Mouse (Mus musculus) lung, embryonic 14.5 days (tissue): Measurements from ENCODE around the gene Ghdc. TPM values are rescaled to one million over a fixed set of nuclear protein-coding genes. Genes with fewer than 3 reads are reported as not detected.

Experiments
- ATAC-seq: fragments of 200-750 bp; cut with Nextera tagmentation; 2 replicates; pipeline ENCODE4 v1.8.0; 2017; ENCODE audit warnings: mild to moderate bottlenecking, moderate TSS enrichment, moderate library complexity; ENCODE audit not compliant: insufficient read depth
- DNase-seq: peaks from one replicate; pipeline ENCODE4 v3.0.0-alpha.2; 2015
- H3K27ac ChIP-seq: fragments of 300-500 bp; sonication (generic); 2 replicates; pipeline ENCODE4 v1.5.1; 2014; ENCODE audit warnings: low read depth, mild to moderate bottlenecking, moderate library complexity
- H3K27me3 ChIP-seq: fragments of 300-500 bp; sonication (generic); 2 replicates; pipeline ENCODE4 v1.6.1; 2014; ENCODE audit warnings: low read length, control low read depth; ENCODE audit not compliant: insufficient read depth
- H3K36me3 ChIP-seq: fragments of 300-500 bp; sonication (generic); 2 replicates; pipeline ENCODE4 v1.6.1; 2014; ENCODE audit warnings: control low read depth; ENCODE audit not compliant: insufficient read depth
- H3K4me1 ChIP-seq: fragments of 300-500 bp; sonication (generic); 2 replicates; pipeline ENCODE4 v1.6.1; 2014; ENCODE audit warnings: antibody characterized with exemption, control low read depth; ENCODE audit not compliant: insufficient read depth
- H3K4me2 ChIP-seq: fragments of 300-500 bp; sonication (generic); 2 replicates; pipeline ENCODE4 v1.6.1; 2014; ENCODE audit warnings: mild to moderate bottlenecking
- H3K4me3 ChIP-seq: fragments of 300-500 bp; sonication (generic); 2 replicates; pipeline ENCODE4 v1.5.1; 2014; ENCODE audit warnings: low read depth, low read length
- H3K9ac ChIP-seq: fragments of 300-500 bp; sonication (generic); 2 replicates; pipeline ENCODE4 v1.6.1; 2014
- H3K9me3 ChIP-seq: fragments of 300-500 bp; sonication (generic); 2 replicates; pipeline ENCODE4 v1.6.1; 2016; ENCODE audit warnings: low read depth, low read length, control low read depth
- CTCF ChIP-seq: IDR thresholded peaks from 2 replicates; pipeline ENCODE4 v1.5.1; 2016; ENCODE audit warnings: antibody characterized with exemption, low read depth
- WGBS: fragments of 180-500 bp; shearing (Covaris S2); extraction: QIAGEN DNeasy Blood & Tissue Kit; methylation state at CpG from one replicate; pipeline ENCODE4 v1.1.7; 2014; 5-methylcytosine and 5-hydroxymethylcytosine counted together
- polyA plus RNA-seq: library from polyadenylated mRNA; unstranded; fragments of >200 nt; fragmentation: Nextera tagmentation; extraction: Ambion mirVana; gene quantifications from 2 replicates; pipeline ENCODE4 v1.2.1, GENCODE M21; 2014

Ghdc gene
- polyA plus RNA-seq, 1 experiment from 2014 or later, result 2.9 TPM

DNA sequence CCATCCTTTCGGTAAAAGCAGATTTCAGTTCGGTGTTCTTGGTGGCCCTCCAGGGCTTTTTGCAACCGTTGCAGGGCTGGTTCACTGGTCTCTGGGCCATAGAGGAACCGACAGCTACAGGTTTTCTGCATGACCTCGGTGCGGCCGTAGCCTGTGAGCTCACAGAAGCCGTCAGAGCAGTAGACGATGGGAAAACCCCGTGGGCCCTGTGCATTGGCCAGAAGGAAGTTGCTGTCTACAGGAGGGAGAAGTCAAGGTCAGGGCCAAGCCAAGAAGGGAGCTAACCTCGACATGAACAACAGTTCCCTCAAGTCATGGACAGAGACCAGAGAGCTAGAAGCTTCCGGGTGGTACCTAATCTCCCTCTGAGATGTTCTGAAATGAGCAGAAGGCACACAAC, 13.2 kb downstream of the Ghdc start:
- H3K27ac ChIP-seq, result no peak overlapping the region
- H3K36me3 ChIP-seq, result no peaks in the 10 kb centered on the region
- no peaks in the 10 kb centered on the region for H3K9me3 ChIP-seq
- DNase-seq, result no peak
- no peaks in the 10 kb centered on the region; the same call in 1 of the 2 replicates for H3K4me1 ChIP-seq
- WGBS, result 85% methylated on average over 12 of the region's 12 CpGs
- peaks cover 50% of the 10 kb centered on the region for H3K27me3 ChIP-seq
- no peak for ATAC-seq
- no peak for TF ChIP-seq CTCF
- no peak overlapping the region for H3K9ac ChIP-seq
- H3K4me3 ChIP-seq, result no peak overlapping the region
- H3K4me2 ChIP-seq, result no peak overlapping the region

DNA sequence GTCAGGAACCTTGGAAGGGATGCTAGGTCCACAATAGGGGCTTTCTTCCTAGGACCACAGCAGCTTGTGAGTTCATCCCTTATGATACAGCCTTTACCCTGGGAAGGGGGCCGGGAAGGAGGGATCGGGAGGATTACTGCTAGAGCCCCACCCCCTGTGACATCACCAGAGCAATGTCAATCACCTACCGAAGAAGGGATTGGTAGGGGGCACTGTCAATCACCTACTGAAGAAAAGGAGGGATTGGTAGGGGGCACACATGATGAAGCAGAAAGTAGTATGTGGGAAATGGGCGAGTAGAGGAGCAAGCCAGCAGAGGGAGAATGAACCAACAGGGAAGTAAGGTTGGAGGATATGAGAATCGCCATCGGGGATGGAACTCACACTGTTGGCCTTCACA, 14.3 kb downstream of the Ghdc start:
- no peak overlapping the region for H3K9ac ChIP-seq
- H3K9me3 ChIP-seq, result no peaks in the 10 kb centered on the region
- H3K4me3 ChIP-seq, result no peak overlapping the region
- WGBS, result 48% methylated on average over 6 of the region's 6 CpGs
- no peak overlapping the region for H3K27ac ChIP-seq
- no peak for TF ChIP-seq CTCF
- no peak overlapping the region for H3K4me2 ChIP-seq
- DNase-seq (no peak), ATAC-seq (no peak)
- H3K4me1 ChIP-seq, result no peaks in the 10 kb centered on the region; the same call in 1 of the 2 replicates
- no peaks in the 10 kb centered on the region for H3K36me3 ChIP-seq
- peaks cover 41% of the 10 kb centered on the region for H3K27me3 ChIP-seq

DNA sequence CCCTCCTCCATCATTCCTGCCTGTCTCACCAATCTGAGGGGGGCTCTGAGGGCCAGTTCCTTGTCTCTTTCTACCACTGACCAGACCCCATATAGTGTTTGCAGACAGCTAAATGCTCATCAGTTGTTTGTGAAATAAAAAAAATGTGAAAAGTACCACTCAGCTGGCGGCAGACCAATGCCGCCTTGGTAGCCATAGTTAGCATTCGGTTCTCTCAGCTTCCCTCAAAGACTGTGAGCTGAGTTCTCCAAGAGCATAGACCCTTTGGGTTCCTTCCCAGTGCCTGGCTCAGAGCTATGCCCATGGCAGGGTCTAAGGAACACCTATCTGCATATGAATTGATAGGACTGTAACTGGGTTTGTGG, 16.1 kb downstream of the Ghdc start:
- no peak overlapping the region for H3K4me2 ChIP-seq
- H3K9me3 ChIP-seq, result no peaks in the 10 kb centered on the region
- TF ChIP-seq CTCF, result no peak
- H3K27me3 ChIP-seq, result peaks cover 27% of the 10 kb centered on the region
- no peak overlapping the region for H3K27ac ChIP-seq
- ATAC-seq, result no peak
- no peak overlapping the region for H3K9ac ChIP-seq
- no peaks in the 10 kb centered on the region; the same call in 1 of the 2 replicates for H3K4me1 ChIP-seq
- H3K4me3 ChIP-seq, result no peak overlapping the region
- DNase-seq, result no peak
- WGBS, result 87% methylated on average over 3 of the region's 3 CpGs
- no peaks in the 10 kb centered on the region for H3K36me3 ChIP-seq

DNA sequence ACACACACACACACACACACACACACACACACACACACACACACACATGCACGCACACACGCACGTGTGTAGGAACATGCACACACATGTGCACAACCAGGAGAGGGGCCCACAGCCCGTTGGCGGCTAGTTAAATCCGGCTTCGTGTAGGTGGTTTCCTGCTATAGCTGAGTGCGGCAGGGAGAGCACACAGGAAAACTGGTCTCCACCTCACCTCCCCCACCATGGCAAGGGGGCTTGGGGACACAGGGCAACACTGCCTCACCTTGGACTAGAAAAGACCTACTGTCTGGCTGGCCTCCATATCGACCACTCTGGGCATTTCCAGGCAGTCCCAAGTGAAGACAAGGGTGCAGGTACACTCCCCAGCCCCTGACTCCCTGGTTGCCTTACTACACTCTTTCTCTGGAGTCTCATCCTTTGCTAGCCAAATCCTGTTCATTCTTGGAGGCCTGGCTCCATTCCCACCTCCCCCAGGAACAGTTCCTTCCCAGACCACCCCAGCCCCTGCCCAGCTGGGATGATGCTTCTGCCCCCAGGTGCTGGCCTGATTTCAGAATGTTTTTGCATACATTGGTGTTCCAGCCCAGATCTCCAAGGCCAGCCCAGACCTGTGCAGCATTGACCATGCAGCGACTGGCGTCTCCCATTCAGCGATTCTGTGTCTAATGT, 16.6 kb downstream of the Ghdc start:
- H3K36me3 ChIP-seq, result no peaks in the 10 kb centered on the region
- DNase-seq (no peak), ATAC-seq (no peak)
- H3K4me2 ChIP-seq, result no peak overlapping the region
- no peak overlapping the region for H3K27ac ChIP-seq
- H3K27me3 ChIP-seq, result peaks cover 27% of the 10 kb centered on the region
- H3K9ac ChIP-seq, result no peak overlapping the region
- no peak for TF ChIP-seq CTCF
- no peaks in the 10 kb centered on the region for H3K4me1 ChIP-seq
- H3K4me3 ChIP-seq, result no peak overlapping the region
- no peaks in the 10 kb centered on the region for H3K9me3 ChIP-seq
- 79% methylated on average over 12 of the region's 12 CpGs for WGBS

DNA sequence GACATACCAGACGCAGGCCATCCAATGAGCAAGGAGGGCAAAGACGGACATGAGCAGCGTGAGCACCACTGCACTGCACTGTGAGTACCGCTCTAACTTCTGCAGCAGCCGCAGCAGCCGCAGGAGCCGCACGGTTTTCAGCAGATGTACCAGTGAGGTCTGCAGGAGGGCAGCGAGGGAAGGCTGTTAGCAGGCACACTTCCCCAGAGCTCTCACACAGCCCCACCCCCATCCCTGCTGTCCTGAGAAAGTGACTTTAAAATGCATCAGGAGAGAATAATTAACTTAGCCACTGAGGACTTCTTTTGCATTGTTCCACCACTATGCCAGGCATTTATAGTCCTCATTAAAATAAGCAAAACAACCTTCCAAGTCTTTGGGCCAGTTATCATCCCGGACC, 18.5 kb downstream of the Ghdc start:
- DNase-seq (no peak), ATAC-seq (no peak)
- Histone ChIP-seq H3K27me3 (peaks cover 20% of the 10 kb centered on the region; the same call in 1 of the 2 replicates), H3K4me3 (no peak overlapping the region), H3K36me3 (no peaks in the 10 kb centered on the region), H3K9ac (no peak overlapping the region), H3K27ac (no peak overlapping the region), H3K4me1 (no peaks in the 10 kb centered on the region), H3K9me3 (no peaks in the 10 kb centered on the region), H3K4me2 (no peak overlapping the region)
- 32% methylated on average over 10 of the region's 10 CpGs for WGBS
- no peak for TF ChIP-seq CTCF

DNA sequence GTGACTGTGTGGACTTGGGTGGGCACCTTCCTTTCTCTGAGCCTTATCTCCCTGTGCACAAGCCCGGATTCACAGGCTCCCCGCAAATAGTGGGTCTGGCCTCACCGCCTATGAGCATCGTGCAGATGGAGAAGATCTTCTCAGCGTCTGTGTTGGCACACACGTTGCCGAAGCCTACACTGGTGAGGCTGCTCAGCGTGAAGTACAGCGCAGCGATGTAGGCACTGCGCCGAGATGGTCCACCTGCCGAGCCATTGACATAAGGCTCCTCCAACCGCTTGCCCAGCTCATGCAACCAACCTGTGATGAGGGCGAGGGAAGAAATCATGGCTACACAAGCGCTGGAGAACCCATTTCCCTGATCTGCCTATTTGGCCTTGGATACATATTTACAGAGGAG, 20.6 kb downstream of the Ghdc start:
- Histone ChIP-seq H3K9me3 (no peaks in the 10 kb centered on the region), H3K27me3 (peaks cover 20% of the 10 kb centered on the region; the same call in 1 of the 2 replicates), H3K36me3 (no peaks in the 10 kb centered on the region), H3K4me2 (no peak overlapping the region), H3K4me1 (no peaks in the 10 kb centered on the region), H3K9ac (no peak overlapping the region), H3K27ac (no peak overlapping the region), H3K4me3 (no peak overlapping the region)
- TF ChIP-seq CTCF, result no peak
- DNase-seq (no peak), ATAC-seq (no peak)
- 86% methylated on average over 16 of the region's 16 CpGs for WGBS

DNA sequence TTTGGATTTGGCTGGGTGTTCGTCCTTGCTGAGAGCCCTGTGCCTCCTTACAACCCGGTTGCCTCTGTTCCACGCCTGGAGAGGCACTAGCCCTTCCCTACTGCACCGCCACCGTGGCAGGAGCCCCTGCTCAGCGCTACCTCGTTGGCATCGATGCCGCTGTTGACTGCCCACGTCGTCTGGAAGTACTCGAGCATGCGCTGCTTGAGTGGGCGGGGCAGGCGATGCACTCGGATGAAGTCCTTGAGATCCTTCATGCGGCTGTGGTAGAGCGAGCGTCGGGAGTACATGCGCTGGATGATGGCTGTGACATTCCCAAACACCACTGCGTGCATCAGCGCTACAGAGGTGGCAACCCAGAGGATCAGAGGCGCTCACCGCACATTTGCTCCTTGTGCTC, 21.3 kb downstream of the Ghdc start:
- WGBS, result 33% methylated on average over 25 of the region's 25 CpGs
- no peak for ATAC-seq
- no peaks in the 10 kb centered on the region for H3K4me1 ChIP-seq
- H3K9ac ChIP-seq, result no peak overlapping the region
- no peak overlapping the region for H3K4me2 ChIP-seq
- no peaks in the 10 kb centered on the region for H3K36me3 ChIP-seq
- no peak overlapping the region for H3K4me3 ChIP-seq
- no peaks in the 10 kb centered on the region for H3K9me3 ChIP-seq
- H3K27me3 ChIP-seq, result peaks cover 20% of the 10 kb centered on the region; the same call in 1 of the 2 replicates
- no peak overlapping the region for H3K27ac ChIP-seq
- no peak for DNase-seq
- no peak for TF ChIP-seq CTCF
